Mouse (Mus musculus) CH12.LX (cell line): Measurements from ENCODE around the gene Sphkap.

ENCODE experiments used
- BHLHE40 ChIP-seq: IDR thresholded peaks from 2 replicates; pipeline ENCODE4 v1.6.1; 2011; ENCODE audit warnings: mild to moderate bottlenecking, low read depth, low read length, improper control_type of control experiment
- CTCF ChIP-seq, 2 experiments: IDR thresholded peaks in 1 of 2; conservative IDR thresholded peaks in 1 of 2; 2 replicates each; pipeline ENCODE4 v1.5.1; 2011 to 2012; ENCODE audit warnings: low read depth in 2 of 2, low read length in 2 of 2, improper control_type of control experiment in 1 of 2, inconsistent platforms in 1 of 2, mild to moderate bottlenecking in 1 of 2, moderate library complexity in 1 of 2
- POLR2A ChIP-seq: IDR thresholded peaks from 2 replicates; pipeline ENCODE4 v1.6.1; 2011; ENCODE audit warnings: low read depth, mild to moderate bottlenecking, improper control_type of control experiment, low read length

GRCm38 (mm10) chr1:83346453-83346852, 61.5 kb downstream of the Sphkap start:
- TF ChIP-seq CTCF (conservative IDR thresholded peaks at IDR 0.05 in 1 of 2, IDR thresholded peaks at IDR 0.05 in 1 of 2; ENCODE audit: low read depth in 2 of 2, low read length in 2 of 2) (no peak), POLR2A (no peak), BHLHE40 (no peak)
